Mouse (Mus musculus): ENCODE measurements around the gene Map3k5. TPM values are rescaled to one million over a fixed set of nuclear protein-coding genes. Genes with fewer than 3 reads are reported as not detected.

Map3k5 gene
- polyA plus RNA-seq, 1 experiment = not detected

GRCm38 (mm10) chr10:20125226-20125625 lies 191.0 kb downstream of the Map3k5 start:
- no peak overlapping the region for H3K4me3 ChIP-seq (ENCODE audit: insufficient read depth, low read depth, low read length)
- no peak for TF ChIP-seq POLR2A (IDR thresholded peaks at IDR 0.05; ENCODE audit: insufficient read depth, low read depth, low read length)
- TF ChIP-seq CTCF (IDR thresholded peaks at IDR 0.05; ENCODE audit: insufficient read depth, low read depth, low read length) = no peak
- no peak overlapping the region for H3K27ac ChIP-seq (ENCODE audit: insufficient read depth, low read depth, low read length)
- H3K4me1 ChIP-seq (ENCODE audit: control insufficient read depth, insufficient read depth, low read length) = peaks cover 2% of the 10 kb centered on the region
- 51% methylated on average over 4 of the region's 4 CpGs for WGBS

DNA sequence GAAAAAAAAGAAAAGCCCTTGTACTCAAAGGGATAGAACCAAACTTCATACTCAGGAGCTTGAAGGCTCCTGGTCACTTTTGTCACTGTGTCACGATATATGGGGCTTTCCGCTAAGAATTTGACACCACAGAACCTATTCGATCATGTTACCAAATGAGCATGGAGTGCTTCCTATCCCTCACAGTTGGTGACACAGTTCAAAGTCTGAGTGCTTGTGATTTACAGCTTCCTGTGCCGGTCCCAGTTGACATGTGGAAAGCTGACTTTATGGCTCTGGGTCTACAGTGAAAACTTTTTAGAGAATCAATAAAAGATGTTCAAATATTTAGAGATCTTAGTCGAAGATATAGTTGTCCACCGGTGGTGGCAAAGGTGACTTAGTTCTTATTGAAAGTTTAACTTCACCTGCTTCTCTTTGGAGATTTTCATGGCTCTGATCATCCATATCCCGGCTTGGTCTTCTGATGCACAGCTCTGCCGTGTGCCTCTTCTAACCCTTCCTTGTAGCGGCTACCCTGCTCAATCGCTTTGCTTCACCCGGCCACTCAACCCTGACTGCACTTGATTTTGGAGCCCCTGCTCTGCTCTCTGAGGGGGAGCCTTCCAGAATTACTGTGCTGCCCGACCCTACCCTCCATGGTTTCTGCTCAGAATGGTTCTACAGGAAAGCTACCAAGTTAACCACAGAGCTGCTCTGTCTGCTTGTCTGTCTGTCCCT lies 198.8 kb downstream of the Map3k5 start:
- Histone ChIP-seq H3K27ac (ENCODE audit: insufficient read depth, low read depth, low read length) (no peak overlapping the region), H3K4me3 (ENCODE audit: insufficient read depth, low read depth, low read length) (no peak overlapping the region), H3K4me1 (ENCODE audit: control insufficient read depth, insufficient read depth, low read length) (no peaks in the 10 kb centered on the region)
- 94% methylated on average over 12 of the region's 12 CpGs for WGBS
- TF ChIP-seq CTCF (IDR thresholded peaks at IDR 0.05; ENCODE audit: insufficient read depth, low read depth, low read length) (no peak), POLR2A (IDR thresholded peaks at IDR 0.05; ENCODE audit: insufficient read depth, low read depth, low read length) (no peak)

DNA sequence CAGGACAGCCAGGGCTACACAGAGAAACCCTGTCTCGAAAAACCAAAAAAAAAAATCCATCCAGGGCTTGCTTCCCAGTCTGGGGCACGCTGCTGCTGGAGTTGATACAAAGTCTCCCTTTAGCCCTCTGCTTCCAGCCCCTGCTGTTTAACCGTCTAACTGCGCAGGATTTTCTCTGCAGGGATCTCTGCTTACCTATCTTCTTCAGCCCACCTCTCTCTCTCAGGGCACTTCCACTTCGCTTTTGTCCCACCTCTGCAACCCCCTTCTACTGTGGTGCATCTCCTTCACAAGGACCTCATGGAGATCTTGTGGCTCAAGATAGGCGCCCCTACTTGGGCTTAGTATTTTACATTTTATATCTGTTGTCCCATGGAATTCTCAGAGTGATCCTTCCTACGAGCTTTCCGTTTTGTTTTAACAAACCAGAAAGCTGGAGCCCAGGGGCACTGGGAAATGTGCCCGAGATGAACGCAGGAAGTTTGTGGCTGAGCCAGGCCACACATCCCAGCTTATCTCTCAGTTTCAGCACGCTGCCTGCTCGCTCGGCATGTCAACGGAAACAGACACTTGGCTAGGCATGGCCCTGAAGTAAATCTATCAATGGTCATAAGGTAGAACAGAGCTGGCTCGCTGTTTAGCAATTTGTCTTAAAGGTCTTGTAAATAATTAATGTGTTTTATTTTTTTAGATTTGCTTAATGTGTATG lies 201.2 kb downstream of the Map3k5 start:
- WGBS = 85% methylated on average over 15 of the region's 15 CpGs
- Histone ChIP-seq H3K4me1 (ENCODE audit: control insufficient read depth, insufficient read depth, low read length) (no peaks in the 10 kb centered on the region), H3K27ac (ENCODE audit: insufficient read depth, low read depth, low read length) (no peak overlapping the region), H3K4me3 (ENCODE audit: insufficient read depth, low read depth, low read length) (no peak overlapping the region)
- no peak for TF ChIP-seq POLR2A (IDR thresholded peaks at IDR 0.05; ENCODE audit: insufficient read depth, low read depth, low read length)
- no peak for TF ChIP-seq CTCF (IDR thresholded peaks at IDR 0.05; ENCODE audit: insufficient read depth, low read depth, low read length)

GRCm38 (mm10) chr10:20136505-20136904 lies 202.2 kb downstream of the Map3k5 start:
- Histone ChIP-seq H3K27ac (ENCODE audit: insufficient read depth, low read depth, low read length) (no peak overlapping the region), H3K4me1 (ENCODE audit: control insufficient read depth, insufficient read depth, low read length) (no peaks in the 10 kb centered on the region), H3K4me3 (ENCODE audit: insufficient read depth, low read depth, low read length) (no peak overlapping the region)
- WGBS = 92% methylated on average over 1 of the region's 1 CpGs
- no peak for TF ChIP-seq CTCF (IDR thresholded peaks at IDR 0.05; ENCODE audit: insufficient read depth, low read depth, low read length)
- no peak for TF ChIP-seq POLR2A (IDR thresholded peaks at IDR 0.05; ENCODE audit: insufficient read depth, low read depth, low read length)

GRCm38 (mm10) chr10:20141376-20141775 lies 207.1 kb downstream of the Map3k5 start:
- Histone ChIP-seq H3K4me3 (ENCODE audit: insufficient read depth, low read depth, low read length) (no peak overlapping the region), H3K27ac (ENCODE audit: insufficient read depth, low read depth, low read length) (no peak overlapping the region), H3K4me1 (ENCODE audit: control insufficient read depth, insufficient read depth, low read length) (no peaks in the 10 kb centered on the region)
- 82% methylated on average over 17 of the region's 17 CpGs for WGBS
- TF ChIP-seq CTCF (IDR thresholded peaks at IDR 0.05; ENCODE audit: insufficient read depth, low read depth, low read length) (no peak), POLR2A (IDR thresholded peaks at IDR 0.05; ENCODE audit: insufficient read depth, low read depth, low read length) (no peak)

- Histone ChIP-seq H3K4me3 (ENCODE audit: insufficient read depth, low read depth, low read length) (peak within 1 kb of the TSS; percentile 75), H3K27ac (ENCODE audit: insufficient read depth, low read depth, low read length) (peak within 1 kb of the TSS; percentile 74; the same call in 1 of the 2 replicates), H3K4me1 (ENCODE audit: control insufficient read depth, insufficient read depth, low read length) (0 out of 2 replicates have a peak, but pooled peaks cover 2% of the 10 kb centered on the region)
- 3% methylated on average over 50 of the region's 51 CpGs for WGBS
- TF ChIP-seq CTCF (IDR thresholded peaks at IDR 0.05; ENCODE audit: insufficient read depth, low read depth, low read length) (no peak), POLR2A (IDR thresholded peaks at IDR 0.05; ENCODE audit: insufficient read depth, low read depth, low read length) (no peak)
Measured at GRCm38 (mm10) chr10:20148130-20148772, 214.0 kb downstream of the Map3k5 start, which contains the start of gene Map7. TSS of gene Map7 (plus strand) at chr10:20148471.

DNA sequence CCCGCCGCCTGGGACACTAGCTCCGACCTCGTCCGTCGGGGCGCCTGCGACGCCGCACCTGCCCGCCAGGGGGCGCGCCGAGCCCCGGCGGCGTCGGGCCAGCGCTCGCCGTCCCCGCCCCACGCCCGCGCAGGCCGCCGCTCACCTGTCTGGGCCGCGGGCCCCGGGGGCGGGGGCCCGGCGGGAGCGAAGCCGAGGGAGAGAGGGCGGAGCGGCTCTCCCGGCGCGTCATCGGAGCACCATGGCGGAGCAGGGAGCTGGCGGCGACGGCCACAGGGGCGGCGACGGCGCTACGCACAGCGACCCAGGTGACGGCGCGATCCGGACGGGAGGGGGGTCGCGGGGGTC lies 214.5 kb downstream of the Map3k5 start:
- H3K4me3 ChIP-seq (ENCODE audit: insufficient read depth, low read depth, low read length) = peak overlapping the region; percentile 75
- H3K27ac ChIP-seq (ENCODE audit: insufficient read depth, low read depth, low read length) = no peak overlapping the region
- H3K4me1 ChIP-seq (ENCODE audit: control insufficient read depth, insufficient read depth, low read length) = 0 out of 2 replicates have a peak, but pooled peaks cover 2% of the 10 kb centered on the region
- WGBS = 1% methylated on average over 58 of the region's 58 CpGs
- TF ChIP-seq POLR2A (IDR thresholded peaks at IDR 0.05; ENCODE audit: insufficient read depth, low read depth, low read length) = 0 out of 2 replicates have a peak, but pooled peaks have one; percentile 21
- peak; percentile 67 for TF ChIP-seq CTCF (IDR thresholded peaks at IDR 0.05; ENCODE audit: insufficient read depth, low read depth, low read length)

- H3K27ac ChIP-seq (ENCODE audit: insufficient read depth, low read depth, low read length) = peak overlapping the region; percentile 74
- WGBS = 1% methylated on average over 68 of the region's 74 CpGs
- no peak for TF ChIP-seq POLR2A (IDR thresholded peaks at IDR 0.05; ENCODE audit: insufficient read depth, low read depth, low read length)
- no peak for TF ChIP-seq CTCF (IDR thresholded peaks at IDR 0.05; ENCODE audit: insufficient read depth, low read depth, low read length)
- 0 out of 2 replicates have a peak, but pooled peaks cover 2% of the 10 kb centered on the region for H3K4me1 ChIP-seq (ENCODE audit: control insufficient read depth, insufficient read depth, low read length)
- H3K4me3 ChIP-seq (ENCODE audit: insufficient read depth, low read depth, low read length) = peak overlapping the region; percentile 75
Measured at GRCm38 (mm10) chr10:20149121-20149834, 215.0 kb downstream of the Map3k5 start.

All from olfactory bulb, adult 2 months (tissue).